Mouse (Mus musculus) neutrophil, adult 83 days (primary cell): ENCODE measurements around the gene Mettl7a2. TPM values are rescaled to one million over a fixed set of nuclear protein-coding genes. Genes with fewer than 3 reads are reported as not detected.

Experiments used
- total RNA-seq, 2 experiments: library from RNA; stranded (reverse); gene quantifications; one replicate each; pipeline ENCODE4 v1.2.4; 2023

Mettl7a2 gene
- total RNA-seq: 1 to 10 TPM in 1 of 2 experiments, under 1 TPM in 1; 0.92 to 1.1 TPM

DNA sequence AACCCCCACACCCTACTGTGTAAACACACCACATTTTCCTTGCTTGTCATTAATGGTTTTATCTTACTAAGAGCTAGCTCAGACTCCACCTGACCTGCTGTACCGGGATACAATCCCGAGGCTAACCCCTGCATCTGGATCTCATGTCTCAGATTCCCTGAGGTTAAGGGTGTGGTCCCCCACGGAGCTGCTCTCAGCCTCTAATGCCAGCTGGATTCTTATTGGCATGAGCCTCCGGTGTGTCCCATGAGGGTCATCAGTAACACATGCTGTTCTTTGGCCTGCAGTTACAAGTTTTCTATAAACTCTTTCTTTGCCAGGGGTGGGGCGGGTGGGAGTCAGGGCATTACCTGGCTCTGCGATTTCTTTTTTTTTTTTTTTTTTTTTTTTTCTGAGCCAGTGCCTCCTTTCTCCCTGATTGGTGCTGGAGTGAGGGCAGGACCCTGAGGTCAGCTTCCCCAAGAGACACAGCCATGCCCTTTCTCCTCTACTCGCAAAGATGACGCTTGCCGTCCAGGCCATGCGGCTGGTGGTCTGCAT, at the start of gene Mettl7a2, which contains the start of gene Methig1:
Mettl7a2 (plus strand) TSS at position 490 of the 540 bp plus-strand sequence.
Methig1 (plus strand) TSS at position 439 of the 540 bp plus-strand sequence.

GRCm38 (mm10) chr15:100304019-100304991, 48.7 kb upstream of the Mettl7a2 start, which contains the start of gene Mettl7a1:
TSS of gene Mettl7a1 (plus strand) at chr15:100304140.

GRCm38 (mm10) chr15:100334629-100335028, 18.4 kb upstream of the Mettl7a2 start, which contains the start of gene Mettl7a3:
TSS of gene Mettl7a3 (plus strand) at chr15:100334929.

GRCm38 (mm10) chr15:100364242-100364641, 11.2 kb downstream of the Mettl7a2 start, which contains the start of gene Higd1c:
TSS of gene Higd1c (plus strand) at chr15:100364542.

Other genes with a start within 250 kb of the Mettl7a2 start
- 10 to 100 TPM; 86.7 to 97.7 TPM for gene Atf1, start 125.4 kb upstream of the Mettl7a2 start, total RNA-seq
- gene Tmprss12, start 72.4 kb upstream of the Mettl7a2 start, total RNA-seq: not detected
- 10 to 100 TPM; 28.7 to 36.9 TPM for gene Mettl7a1, start 49.1 kb upstream of the Mettl7a2 start, total RNA-seq
- under 1 TPM in 1 of 2 experiments, not detected in 1; 0.73 TPM for gene Mettl7a3, start 18.3 kb upstream of the Mettl7a2 start, total RNA-seq
- gene Methig1, start 51 bp upstream of the Mettl7a2 start, total RNA-seq: under 1 TPM in 1 of 2 experiments, not detected in 1; 0.72 TPM
- gene Higd1c, start 11.3 kb downstream of the Mettl7a2 start, total RNA-seq: not detected
- not detected for gene Gm5475, start 68.9 kb downstream of the Mettl7a2 start, total RNA-seq
- gene Slc11a2, start 71.9 kb downstream of the Mettl7a2 start, total RNA-seq: 10 to 100 TPM; 17.3 to 22.6 TPM
- gene Letmd1, start 115.8 kb downstream of the Mettl7a2 start, total RNA-seq: 10 to 100 TPM; 10.4 to 10.6 TPM
- gene Csrnp2, start 142.3 kb downstream of the Mettl7a2 start, total RNA-seq: 1 to 10 TPM; 1.1 to 1.3 TPM
- gene Tfcp2, start 198.8 kb downstream of the Mettl7a2 start, total RNA-seq: 1 to 10 TPM; 3.7 to 4.6 TPM
- gene Pou6f1, start 246.8 kb downstream of the Mettl7a2 start, total RNA-seq: 1 to 10 TPM; 1.3 to 1.6 TPM